Mouse (Mus musculus): ENCODE results near the gene Ikzf4. TPM values are rescaled to one million over a fixed set of nuclear protein-coding genes. Genes with fewer than 3 reads are reported as not detected.

Ikzf4 gene
- polyA plus RNA-seq, 1 experiment, result 2.7 TPM

DNA sequence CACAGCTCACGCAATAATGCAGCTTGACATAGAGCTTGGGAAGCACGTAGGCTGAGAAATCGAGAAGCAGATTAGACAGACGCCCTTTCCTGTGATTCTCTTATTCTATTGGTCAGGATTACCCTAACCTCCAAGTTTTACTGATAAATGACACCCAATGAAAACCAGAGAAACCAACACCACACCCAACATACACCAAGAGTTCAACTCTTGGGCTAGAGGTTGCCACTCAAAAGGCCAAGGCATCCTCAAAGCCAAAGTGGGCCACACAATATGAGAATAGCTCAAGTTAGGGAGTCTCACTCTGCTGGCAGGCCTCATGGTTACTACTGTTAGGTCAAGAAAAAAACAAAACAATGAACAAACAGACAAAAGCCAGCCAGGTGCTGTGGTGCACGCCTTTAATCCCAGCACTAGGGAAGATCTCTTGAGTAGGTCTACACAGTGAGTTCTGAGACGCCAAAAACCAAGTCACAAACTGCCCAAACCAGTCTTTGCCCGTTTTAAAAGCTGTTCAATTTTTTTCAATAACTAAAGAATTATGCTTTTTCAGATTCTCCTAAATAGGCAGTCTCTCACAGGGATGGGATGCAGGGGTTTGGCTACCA is 20.4 kb downstream of the Ikzf4 start:
- no peak for TF ChIP-seq GATA1 (IDR thresholded peaks at IDR 0.05; ENCODE audit: low read length)

DNA sequence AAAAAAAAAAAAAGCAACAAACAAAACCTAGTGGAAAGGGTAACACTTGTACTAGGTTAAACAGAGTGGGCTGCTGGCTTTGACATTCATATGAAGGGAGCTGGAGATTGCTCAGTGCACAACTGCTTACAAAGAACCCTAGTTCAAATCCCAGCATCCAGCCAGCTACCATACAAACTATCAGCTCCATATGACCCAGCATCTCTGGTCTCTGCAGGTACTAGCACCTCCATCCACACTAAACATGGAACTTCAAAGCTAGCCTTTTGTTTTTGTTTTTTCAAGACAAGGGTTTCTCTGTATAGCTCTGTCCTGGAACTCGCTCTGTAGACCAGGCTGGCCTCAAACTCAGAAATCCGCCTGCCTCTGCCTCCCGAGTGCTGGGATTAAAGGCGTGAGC is 23.1 kb downstream of the Ikzf4 start:
- TF ChIP-seq GATA1 (IDR thresholded peaks at IDR 0.05; ENCODE audit: low read length), result no peak

DNA sequence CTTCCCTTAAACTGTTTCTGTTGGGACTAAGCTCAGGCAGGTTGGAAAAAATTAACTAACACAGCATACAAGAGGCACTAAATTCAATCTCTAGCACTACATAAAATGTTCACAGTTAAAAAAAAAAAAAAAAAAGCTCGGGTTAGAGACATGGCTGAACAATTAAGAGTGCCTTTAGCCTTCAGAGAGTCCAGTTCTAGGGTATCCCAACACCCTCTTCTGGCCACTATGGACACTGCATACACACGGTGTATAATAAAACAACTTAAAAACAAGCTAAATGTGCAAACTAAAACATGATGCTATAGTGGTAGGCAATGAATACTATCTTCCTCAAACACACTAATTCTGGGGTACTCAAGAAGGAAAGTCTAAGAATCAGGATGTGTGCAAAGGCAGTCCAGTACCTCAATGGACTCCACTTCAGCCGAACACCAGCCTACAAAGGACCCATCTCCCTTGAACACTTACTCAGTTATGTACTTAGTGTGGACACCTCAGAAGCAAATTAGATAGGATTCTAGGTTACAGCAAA is 23.7 kb downstream of the Ikzf4 start:
- no peak for TF ChIP-seq GATA1 (IDR thresholded peaks at IDR 0.05; ENCODE audit: low read length)

DNA sequence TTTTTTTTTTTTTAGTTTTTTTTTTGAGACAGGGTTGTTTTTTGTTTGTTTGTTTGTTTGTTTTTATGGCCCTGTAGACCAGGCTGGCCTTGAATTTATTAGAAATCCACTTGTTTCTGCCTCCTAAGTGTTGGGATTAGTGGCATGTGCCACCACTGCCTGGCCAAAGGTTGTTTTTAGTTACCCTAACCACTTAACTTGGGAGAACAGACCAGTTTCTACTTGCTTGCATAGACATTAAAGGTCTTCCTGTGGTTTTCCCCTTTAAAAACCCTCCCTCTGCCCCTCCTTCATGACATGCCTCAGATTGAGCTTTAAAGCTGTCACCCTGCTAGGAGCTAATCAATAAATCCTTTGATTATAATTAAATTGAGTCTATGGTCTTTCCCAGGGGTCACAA is 25.6 kb downstream of the Ikzf4 start:
- no peak for TF ChIP-seq GATA1 (IDR thresholded peaks at IDR 0.05; ENCODE audit: low read length)

DNA sequence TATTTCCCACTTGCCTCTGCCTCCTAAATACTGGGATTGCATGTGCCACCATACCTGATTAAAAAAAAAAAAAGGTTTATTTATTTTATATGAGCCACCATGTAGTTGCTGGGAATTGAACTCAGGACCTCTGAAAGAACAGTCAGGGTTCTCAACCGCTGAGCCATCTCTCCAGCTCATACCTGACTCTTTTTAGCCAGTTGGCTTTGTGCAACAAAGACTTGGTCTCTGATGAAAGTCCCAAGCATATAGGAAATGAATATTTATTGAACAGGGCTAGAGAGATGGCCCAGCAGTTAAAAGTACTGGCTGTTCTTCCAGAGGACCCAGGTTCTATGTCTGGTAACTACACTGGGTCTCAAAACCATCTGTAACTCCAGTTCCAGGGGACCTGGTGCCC is 27.2 kb downstream of the Ikzf4 start:
- TF ChIP-seq GATA1 (IDR thresholded peaks at IDR 0.05; ENCODE audit: low read length), result no peak

DNA sequence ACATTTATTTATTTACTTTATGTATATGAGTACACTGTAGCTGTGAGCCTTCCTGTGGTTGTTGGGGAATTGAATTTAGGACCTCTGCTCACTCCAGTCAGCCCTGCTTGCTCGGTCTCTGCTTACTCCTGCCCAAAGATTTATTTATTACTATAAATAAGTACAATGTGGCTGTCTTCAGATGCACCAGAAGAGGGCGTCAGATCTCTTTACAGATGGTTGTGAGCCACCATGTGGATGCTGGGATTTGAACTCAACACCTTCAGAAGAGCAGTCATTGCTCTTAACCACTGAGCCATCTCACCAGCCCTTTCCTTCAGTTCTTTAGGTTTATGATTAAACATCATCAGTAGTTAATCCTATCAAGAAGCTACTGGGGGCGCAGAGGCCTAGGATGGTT is 30.9 kb downstream of the Ikzf4 start:
- TF ChIP-seq GATA1 (IDR thresholded peaks at IDR 0.05; ENCODE audit: low read length), result no peak

DNA sequence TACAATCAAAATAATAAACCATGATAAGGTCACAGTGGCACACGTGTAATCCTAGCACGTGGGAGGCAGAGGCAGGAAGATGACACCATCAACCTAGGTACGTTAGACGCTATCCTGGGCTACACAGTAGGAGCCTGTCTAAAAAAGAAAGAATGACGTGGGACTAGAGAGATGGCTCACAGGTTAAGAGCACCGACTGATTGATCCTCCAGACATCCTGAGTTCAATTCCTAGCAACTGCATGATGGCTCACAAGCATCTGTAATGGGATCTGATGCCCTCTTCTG is 32.7 kb downstream of the Ikzf4 start:
- no peak for TF ChIP-seq GATA1 (IDR thresholded peaks at IDR 0.05; ENCODE audit: low read length)

DNA sequence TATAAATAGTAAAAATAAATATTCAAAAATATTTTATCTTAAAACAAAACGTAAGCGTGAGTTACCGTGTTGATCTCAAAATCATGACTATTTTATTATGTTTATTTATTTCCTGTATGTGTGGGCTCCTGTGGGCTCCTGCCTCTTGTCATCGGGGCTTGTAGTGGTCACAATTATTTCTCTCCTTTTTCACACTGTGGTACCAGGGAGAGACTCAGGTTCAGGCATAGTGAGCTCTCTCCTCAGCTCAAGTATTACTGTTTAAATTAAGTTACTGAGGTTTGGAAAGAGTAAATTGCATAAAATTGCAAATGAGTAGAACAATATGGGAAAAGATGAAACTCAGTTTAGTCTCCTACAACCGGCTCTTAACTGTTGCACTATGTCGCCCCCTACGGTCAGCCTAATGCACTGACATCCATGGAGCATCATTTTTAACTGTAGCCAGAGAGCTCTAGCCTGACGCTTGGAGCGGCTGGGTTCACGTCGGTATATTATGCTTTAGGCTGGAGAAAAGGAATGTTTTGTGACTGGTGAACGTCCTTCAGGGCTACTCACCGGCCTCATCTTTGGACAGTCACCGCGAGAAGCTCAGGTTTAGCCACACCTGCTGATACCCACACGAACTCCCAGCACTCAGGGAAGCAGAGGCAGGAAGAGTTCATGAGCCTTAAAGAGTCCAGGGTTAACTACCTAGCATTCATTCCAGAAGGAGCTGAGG is 33.2 kb downstream of the Ikzf4 start:
- no peak for TF ChIP-seq GATA1 (IDR thresholded peaks at IDR 0.05; ENCODE audit: low read length)

DNA sequence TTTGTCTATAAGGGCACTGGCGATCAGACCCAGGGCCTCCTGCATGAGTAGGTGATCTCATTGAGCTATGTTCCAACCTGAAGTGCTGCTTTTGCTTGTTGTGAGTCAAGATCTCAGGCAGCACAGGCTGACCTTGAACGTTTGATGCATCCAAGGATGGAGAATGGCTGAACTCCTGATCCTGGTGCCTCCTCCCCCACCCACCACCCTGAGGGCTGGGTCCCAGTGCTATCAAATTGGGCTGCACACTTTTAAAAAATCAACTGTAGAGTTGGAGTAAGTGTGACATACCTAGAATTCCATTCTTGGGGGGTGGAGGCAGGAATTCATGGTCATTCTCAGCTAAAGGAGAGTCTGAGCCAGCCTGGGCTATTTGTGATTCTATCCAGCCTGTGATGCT is 39.3 kb downstream of the Ikzf4 start:
- TF ChIP-seq GATA1 (IDR thresholded peaks at IDR 0.05; ENCODE audit: low read length), result no peak

DNA sequence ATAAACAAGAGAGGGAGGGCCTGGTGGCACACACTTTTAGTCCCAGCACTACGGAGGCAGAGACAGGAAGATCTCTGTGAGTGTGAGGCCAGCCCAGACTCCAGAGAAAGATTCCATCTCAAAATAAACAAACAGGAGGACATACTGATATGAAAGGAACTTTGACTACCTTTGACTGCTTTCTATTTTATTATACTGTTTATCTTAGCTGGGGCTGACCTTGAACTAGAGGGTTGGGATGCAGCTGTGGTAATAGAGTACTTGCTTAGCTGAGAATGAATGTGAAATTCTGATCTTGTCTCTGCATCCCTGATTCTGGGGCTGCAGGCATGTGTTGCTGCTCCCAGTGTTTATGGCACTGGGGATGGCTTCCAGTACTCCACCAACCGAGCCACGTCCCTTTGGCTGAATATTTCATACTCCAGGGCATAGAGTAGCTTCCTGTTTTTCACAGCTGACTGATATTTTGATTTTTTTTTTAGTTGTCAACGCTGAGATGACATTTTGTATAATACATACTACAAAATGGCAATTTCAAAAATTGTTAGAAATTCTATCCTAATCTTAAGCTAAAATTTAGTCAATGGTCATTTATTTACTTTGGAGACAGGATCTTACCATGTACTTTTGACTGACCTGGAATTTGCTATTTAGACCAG is 43.2 kb downstream of the Ikzf4 start:
- TF ChIP-seq GATA1 (IDR thresholded peaks at IDR 0.05; ENCODE audit: low read length), result no peak

DNA sequence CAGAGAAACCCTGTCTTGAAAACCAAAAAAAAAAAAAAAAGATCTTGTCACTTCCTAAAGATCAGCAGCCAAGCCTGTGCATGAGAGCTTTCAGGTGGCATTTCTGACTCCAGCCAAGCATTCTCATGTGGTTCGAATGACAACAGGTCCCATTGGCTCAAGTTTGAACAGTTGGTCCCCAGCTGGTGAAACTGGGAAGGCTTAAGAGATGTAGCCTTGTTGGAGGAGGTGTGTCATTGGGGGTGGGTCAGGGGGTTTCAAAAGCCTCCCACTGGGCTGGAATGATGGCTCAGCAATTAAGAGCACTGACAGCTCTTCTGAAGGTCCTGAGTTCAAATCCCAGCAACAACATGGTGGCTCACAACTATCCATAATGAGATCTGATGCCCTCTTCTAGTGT is 44.3 kb downstream of the Ikzf4 start:
- no peak for TF ChIP-seq GATA1 (IDR thresholded peaks at IDR 0.05; ENCODE audit: low read length)

DNA sequence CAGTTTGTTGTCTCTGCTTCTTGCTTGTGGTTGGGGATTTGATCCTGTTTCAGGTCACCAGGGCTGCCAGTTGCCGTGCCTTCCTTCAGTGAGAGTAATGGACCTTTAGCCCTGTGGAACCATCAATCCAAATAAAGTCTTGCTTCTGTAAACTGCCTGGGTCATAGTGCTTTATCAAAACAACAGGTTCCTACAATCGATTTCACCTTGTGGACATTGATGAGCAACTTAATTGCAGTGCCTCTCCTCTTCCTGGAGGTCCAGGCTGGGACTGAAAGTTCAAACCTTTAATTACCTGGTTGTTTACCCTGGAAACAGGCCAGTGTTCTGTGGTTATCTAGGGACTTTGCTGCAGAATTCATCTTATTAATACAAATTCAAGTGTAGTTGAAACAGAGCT is 47.3 kb downstream of the Ikzf4 start:
- no peak for TF ChIP-seq GATA1 (IDR thresholded peaks at IDR 0.05; ENCODE audit: low read length)

DNA sequence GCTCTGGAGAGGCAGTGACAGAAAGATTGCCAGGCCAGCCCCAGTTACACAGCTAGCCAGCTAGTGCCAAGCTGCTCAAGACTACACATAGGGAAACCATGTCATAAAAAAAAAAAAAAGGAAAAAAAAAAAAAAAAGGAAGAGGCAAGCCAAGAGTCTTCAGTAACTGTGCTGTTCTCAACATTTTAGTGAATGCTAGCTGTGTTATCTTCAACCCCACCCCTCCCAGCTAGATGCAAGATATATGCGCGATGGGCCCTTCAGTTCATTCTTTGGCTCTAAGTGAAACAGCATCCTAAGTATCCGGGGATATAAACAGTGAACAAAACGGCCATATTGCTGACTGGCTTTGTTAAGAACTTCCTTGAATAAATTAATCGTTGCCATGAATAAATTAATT is 53.0 kb downstream of the Ikzf4 start:
- TF ChIP-seq GATA1 (IDR thresholded peaks at IDR 0.05; ENCODE audit: low read length), result no peak

DNA sequence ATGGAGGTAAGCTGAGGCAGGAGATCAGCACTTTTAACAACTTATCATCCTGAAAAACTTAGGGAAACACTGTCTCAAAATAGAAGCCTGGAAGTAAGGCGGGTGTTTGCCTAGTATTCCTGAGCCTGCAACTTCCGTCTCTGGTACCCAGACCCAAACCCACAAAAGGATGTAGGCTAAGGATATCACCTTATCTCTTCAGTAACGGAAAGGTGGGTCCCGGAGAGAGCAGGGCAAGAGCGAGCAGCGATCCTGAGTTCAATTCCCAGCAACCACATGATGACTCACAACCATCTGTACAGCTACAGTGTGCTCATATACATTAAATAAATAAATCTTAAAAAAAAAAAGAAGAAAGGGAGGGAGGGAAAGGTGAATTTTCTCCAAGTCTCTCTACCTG is 54.4 kb downstream of the Ikzf4 start:
- TF ChIP-seq GATA1 (IDR thresholded peaks at IDR 0.05; ENCODE audit: low read length), result no peak

DNA sequence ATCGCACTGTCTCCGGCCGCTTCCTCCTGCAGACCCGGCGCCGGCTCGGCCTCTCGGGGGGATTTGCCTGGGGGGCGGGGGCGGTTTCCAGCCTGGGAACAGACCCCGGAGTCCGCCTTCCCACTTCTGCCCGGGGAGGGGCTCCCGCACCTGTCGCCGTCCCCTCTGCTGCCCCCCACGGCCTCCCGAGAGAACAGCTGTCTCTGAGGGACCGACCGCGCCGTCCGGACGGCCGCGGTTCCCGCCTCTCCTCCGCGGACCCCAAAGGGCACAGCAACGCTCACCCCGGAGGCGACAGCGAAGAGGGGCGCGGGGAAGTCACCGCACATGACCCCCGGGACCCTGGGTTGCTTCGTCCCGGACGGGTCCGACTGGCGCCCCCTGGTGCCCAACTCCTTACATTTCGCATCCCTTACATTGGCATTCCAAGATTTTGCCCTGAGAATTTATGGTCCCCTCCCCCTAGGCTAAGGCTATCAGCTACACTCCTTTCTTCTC is 55.5 kb downstream of the Ikzf4 start:
- TF ChIP-seq GATA1 (IDR thresholded peaks at IDR 0.05; ENCODE audit: low read length), result no peak

DNA sequence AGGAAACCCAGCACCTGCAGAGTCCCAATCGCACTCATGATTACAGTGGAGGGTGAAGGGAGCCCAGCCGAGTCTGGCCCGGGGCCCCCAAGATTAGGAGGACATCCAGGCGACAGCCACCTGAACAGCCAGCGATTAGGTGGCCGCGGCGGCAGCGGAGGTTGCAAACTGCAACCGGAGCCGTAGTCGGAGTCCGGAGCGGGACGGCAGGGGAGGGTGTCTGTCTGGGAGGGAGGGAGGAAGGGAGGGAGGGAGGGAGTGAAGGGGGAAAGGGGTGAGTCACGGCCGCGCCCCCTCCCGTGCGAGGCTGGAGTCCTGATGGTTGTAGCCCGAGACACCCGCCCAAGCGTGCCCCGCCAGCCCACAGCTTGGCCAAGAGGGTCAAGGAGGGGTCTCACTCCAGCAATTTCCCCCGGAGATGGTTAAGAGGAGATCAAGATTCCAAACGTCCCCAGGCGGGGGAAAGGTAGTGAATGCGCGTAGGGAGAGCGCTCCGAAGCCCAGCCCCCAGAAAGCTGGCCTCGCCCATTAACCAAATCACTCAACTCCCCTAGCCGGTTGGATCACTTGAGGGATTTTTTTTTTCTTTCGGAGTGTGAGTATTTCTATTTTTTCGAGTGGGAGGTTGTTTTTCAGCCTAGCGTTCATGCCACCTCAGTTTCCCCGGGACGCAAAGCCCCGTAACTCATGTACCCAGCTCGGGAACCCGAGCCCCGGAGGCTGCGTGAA is 56.2 kb downstream of the Ikzf4 start, which contains the start of gene Erbb3:
Gene Erbb3, minus strand, starts transcription at position 189 of the 729 bp plus-strand sequence.
- TF ChIP-seq GATA1 (IDR thresholded peaks at IDR 0.05; ENCODE audit: low read length), result no peak

Measured in G1E-ER4 (cell line).